Mouse (Mus musculus): ENCODE data around the gene Emc3. TPM values are rescaled to one million over a fixed set of nuclear protein-coding genes. Genes with fewer than 3 reads are reported as not detected.
A peak's percentile ranks its signal among the peaks of the same experiment; 100 is the strongest.

Gene Emc3
- polyA plus RNA-seq, 1 experiment from 2014 or later: 105 TPM

DNA sequence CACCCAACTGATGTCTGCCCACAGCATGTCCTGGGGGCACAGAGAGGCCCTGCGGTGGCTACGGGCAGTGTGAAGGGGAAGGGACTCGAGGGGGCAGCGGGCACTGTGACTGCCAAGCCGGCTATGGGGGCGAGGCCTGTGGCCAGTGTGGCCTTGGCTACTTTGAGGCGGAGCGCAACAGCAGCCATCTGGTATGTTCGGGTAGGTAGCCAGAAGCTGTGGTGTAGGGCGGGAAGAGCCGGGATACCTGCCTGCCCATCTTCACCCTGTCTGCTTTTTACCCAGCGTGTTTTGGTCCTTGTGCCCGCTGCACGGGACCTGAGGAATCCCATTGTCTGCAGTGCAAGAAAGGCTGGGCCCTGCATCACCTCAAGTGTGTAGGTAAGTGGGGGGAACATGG lies 42.0 kb downstream of the Emc3 start:
- 95% methylated on average over 14 of the region's 14 CpGs for WGBS
- no peak overlapping the region for H3K4me2 ChIP-seq

GRCm38 (mm10) chr6:113487125-113487576 lies 44.3 kb downstream of the Emc3 start:
- 67% methylated on average over 7 of the region's 7 CpGs for WGBS
- Histone ChIP-seq H3K9ac (no peak overlapping the region), H3K4me2 (no peak overlapping the region), H3K27me3 (replicated peaks) (no peaks in the 10 kb centered on the region), H3K4me3 (no peak overlapping the region), H3K27ac (no peak overlapping the region), H3K4me1 (peaks cover 36% of the 10 kb centered on the region), H3K9me3 (no peaks in the 10 kb centered on the region), H3K36me3 (replicated peaks) (peaks cover 34% of the 10 kb centered on the region)
- no peak for ATAC-seq (replicated peaks)

More for the DNA sequence above, 42.0 kb downstream of the Emc3 start:
- Histone ChIP-seq H3K9me3 (no peaks in the 10 kb centered on the region), H3K9ac (no peak overlapping the region), H3K36me3 (replicated peaks) (peaks cover 40% of the 10 kb centered on the region), H3K4me1 (peaks cover 25% of the 10 kb centered on the region), H3K27me3 (replicated peaks) (no peaks in the 10 kb centered on the region), H3K27ac (no peak overlapping the region), H3K4me3 (no peak overlapping the region)
- ATAC-seq (replicated peaks): no peak

DNA sequence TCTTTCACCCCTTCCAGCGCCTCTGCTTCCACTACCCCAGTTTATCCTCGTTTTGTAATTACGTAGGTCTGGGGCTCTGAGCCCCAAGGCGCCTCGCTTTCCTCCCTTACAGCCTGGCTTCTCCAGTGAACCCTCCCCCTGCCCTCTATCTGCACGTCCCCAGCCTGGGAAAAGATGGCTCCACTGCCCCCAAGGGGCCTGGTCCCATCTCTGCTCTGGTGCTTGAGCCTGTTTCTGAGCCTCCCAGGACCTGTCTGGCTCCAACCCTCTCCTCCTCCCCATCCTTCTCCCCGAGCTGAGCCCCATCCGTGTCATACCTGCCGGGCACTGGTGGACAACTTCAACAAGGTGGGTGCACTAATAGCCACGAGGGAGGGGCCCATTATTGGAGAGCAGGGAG lies 47.7 kb downstream of the Emc3 start:
- H3K4me2 ChIP-seq: peak overlapping the region; percentile 92
- H3K27ac ChIP-seq: peak overlapping the region; percentile 83
- peak overlapping the region; percentile 65 for H3K4me3 ChIP-seq
- H3K4me1 ChIP-seq: peaks cover 43% of the 10 kb centered on the region
- H3K9me3 ChIP-seq: no peaks in the 10 kb centered on the region
- peaks cover 6% of the 10 kb centered on the region; the same call in 1 of the 2 replicates for H3K36me3 ChIP-seq (replicated peaks)
- H3K27me3 ChIP-seq (replicated peaks): 0 out of 2 replicates have a peak, but pooled peaks cover 3% of the 10 kb centered on the region
- peak; percentile 67 for ATAC-seq (replicated peaks)
- 6% methylated on average over 10 of the region's 10 CpGs for WGBS
- peak overlapping the region; percentile 83 for H3K9ac ChIP-seq

- WGBS: under 1% methylated on average over 26 of the region's 26 CpGs
- Histone ChIP-seq H3K27me3 (replicated peaks) (0 out of 2 replicates have a peak, but pooled peaks cover 3% of the 10 kb centered on the region), H3K4me1 (peaks cover 43% of the 10 kb centered on the region), H3K36me3 (replicated peaks) (0 out of 2 replicates have a peak, but pooled peaks cover 4% of the 10 kb centered on the region), H3K9me3 (no peaks in the 10 kb centered on the region), H3K4me3 (peak within 1 kb of the TSS; percentile 65), H3K9ac (peak within 1 kb of the TSS; percentile 83), H3K27ac (peak within 1 kb of the TSS; percentile 83), H3K4me2 (peak within 1 kb of the TSS; percentile 92)
- ATAC-seq (replicated peaks): peak; percentile 98
Measured at GRCm38 (mm10) chr6:113483100-113483615, 48.3 kb downstream of the Emc3 start, which contains the start of gene Creld1. TSS of gene Creld1 (plus strand) at chr6:113483297.

DNA sequence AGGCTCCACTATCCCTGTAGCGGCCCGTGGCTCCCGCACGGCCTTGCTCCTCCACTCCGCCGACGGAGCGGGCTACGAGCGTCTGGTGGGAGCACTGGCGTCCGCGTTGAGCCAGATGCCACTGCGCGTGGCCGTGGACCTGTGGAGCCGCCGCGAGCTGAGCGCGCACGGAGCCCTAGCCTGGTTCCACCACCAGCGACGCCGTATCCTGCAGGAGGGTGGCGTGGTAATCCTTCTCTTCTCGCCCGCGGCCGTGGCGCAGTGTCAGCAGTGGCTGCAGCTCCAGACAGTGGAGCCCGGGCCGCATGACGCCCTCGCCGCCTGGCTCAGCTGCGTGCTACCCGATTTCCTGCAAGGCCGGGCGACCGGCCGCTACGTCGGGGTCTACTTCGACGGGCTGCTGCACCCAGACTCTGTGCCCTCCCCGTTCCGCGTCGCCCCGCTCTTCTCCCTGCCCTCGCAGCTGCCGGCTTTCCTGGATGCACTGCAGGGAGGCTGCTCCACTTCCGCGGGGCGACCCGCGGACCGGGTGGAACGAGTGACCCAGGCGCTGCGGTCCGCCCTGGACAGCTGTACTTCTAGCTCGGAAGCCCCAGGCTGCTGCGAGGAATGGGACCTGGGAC lies 48.9 kb downstream of the Emc3 start:
- Histone ChIP-seq H3K9ac (peak overlapping the region; percentile 83), H3K27me3 (replicated peaks) (0 out of 2 replicates have a peak, but pooled peaks cover 3% of the 10 kb centered on the region), H3K4me1 (peaks cover 43% of the 10 kb centered on the region), H3K4me3 (peak overlapping the region; percentile 65), H3K27ac (peak overlapping the region; percentile 83), H3K36me3 (replicated peaks) (no peaks in the 10 kb centered on the region), H3K4me2 (peak overlapping the region; percentile 92), H3K9me3 (no peaks in the 10 kb centered on the region)
- peak; percentile 66 for ATAC-seq (replicated peaks)
- whole genome bisulfite sequencing: under 1% methylated on average over 63 of the region's 65 CpGs

DNA sequence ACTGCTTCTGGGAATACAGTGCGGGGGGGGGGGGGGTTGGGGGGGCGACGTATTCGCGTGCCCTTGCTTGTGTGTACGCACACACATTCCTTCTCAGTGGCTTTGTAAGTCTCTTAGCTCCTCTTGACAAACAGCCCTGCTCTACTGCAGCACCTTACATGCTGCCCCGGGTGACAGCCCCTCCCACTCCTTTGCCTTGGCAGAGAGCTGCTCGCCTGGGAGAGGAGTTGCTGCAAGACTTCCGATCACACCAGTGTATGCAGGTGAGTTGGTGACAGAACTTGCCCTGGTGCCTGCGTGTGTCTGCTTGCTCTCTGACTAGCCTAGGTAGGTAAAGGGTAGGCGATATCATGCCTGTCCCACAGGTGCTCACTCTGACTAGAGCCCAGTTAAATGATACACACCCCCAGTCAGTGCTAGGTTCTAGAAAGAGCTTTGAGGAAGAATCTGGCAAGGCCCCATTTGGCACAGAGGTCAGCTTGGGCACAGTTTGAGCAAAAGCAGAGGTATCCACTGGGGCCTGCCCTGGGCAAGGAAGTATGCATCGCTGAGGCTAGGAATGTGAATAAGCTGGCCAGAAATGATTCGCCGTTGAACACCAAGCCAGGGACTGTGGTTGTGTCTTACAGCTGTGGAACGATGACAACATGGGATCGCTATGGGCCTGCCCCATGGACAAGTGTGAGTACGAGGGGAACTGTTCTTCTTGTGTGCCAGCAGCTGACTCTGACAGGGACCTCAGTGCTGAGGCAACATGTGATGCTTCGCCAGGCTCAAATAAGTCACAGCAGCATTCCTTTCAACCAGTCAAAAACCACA lies 50.7 kb downstream of the Emc3 start:
- H3K9me3 ChIP-seq: no peaks in the 10 kb centered on the region
- ATAC-seq (replicated peaks): no peak
- no peak overlapping the region for H3K4me3 ChIP-seq
- H3K27ac ChIP-seq: no peak overlapping the region
- no peak overlapping the region for H3K4me2 ChIP-seq
- 0 out of 2 replicates have a peak, but pooled peaks cover 3% of the 10 kb centered on the region for H3K27me3 ChIP-seq (replicated peaks)
- no peaks in the 10 kb centered on the region for H3K36me3 ChIP-seq (replicated peaks)
- peaks cover 34% of the 10 kb centered on the region for H3K4me1 ChIP-seq
- H3K9ac ChIP-seq: no peak overlapping the region
- WGBS: 69% methylated on average over 18 of the region's 18 CpGs

DNA sequence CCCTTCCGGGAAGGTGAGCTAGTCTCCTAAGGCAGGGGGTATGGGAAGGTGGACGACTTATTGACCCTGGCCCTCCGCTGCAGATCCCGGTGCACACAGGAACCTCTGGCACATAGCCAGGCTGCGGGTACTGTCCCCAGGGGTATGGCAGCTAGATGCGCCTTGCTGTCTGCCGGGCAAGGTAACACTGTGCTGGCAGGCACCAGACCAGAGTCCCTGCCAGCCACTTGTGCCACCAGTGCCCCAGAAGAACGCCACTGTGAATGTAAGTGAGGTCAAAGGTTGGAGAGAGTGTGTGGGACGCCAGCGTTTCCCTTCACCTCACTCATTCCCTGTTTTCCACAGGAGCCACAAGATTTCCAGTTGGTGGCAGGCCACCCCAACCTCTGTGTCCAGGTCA lies 52.5 kb downstream of the Emc3 start:
- 86% methylated on average over 10 of the region's 10 CpGs for WGBS
- Histone ChIP-seq H3K4me3 (no peak overlapping the region), H3K9me3 (no peaks in the 10 kb centered on the region), H3K9ac (no peak overlapping the region), H3K4me1 (peaks cover 16% of the 10 kb centered on the region), H3K27me3 (replicated peaks) (0 out of 2 replicates have a peak, but pooled peaks cover 3% of the 10 kb centered on the region), H3K4me2 (no peak overlapping the region), H3K36me3 (replicated peaks) (no peaks in the 10 kb centered on the region), H3K27ac (no peak overlapping the region)
- ATAC-seq (replicated peaks): no peak

- WGBS: 58% methylated on average over 7 of the region's 7 CpGs
- H3K9me3 ChIP-seq: no peaks in the 10 kb centered on the region
- H3K4me2 ChIP-seq: no peak overlapping the region
- no peak overlapping the region for H3K4me3 ChIP-seq
- H3K27me3 ChIP-seq (replicated peaks): 0 out of 2 replicates have a peak, but pooled peaks cover 3% of the 10 kb centered on the region
- no peak for ATAC-seq (replicated peaks)
- H3K9ac ChIP-seq: no peak overlapping the region
- H3K36me3 ChIP-seq (replicated peaks): no peaks in the 10 kb centered on the region
- H3K27ac ChIP-seq: no peak overlapping the region
- peaks cover 9% of the 10 kb centered on the region for H3K4me1 ChIP-seq
Measured at GRCm38 (mm10) chr6:113477353-113477752, 54.1 kb downstream of the Emc3 start.

- Histone ChIP-seq H3K4me3 (no peak overlapping the region), H3K36me3 (replicated peaks) (no peaks in the 10 kb centered on the region), H3K27me3 (replicated peaks) (peaks cover 24% of the 10 kb centered on the region), H3K4me2 (no peak overlapping the region), H3K4me1 (peaks cover 12% of the 10 kb centered on the region), H3K9ac (no peak overlapping the region), H3K9me3 (no peaks in the 10 kb centered on the region), H3K27ac (no peak overlapping the region)
- WGBS: 73% methylated on average over 6 of the region's 6 CpGs
- no peak for ATAC-seq (replicated peaks)
Measured at GRCm38 (mm10) chr6:113473715-113474114, 57.7 kb downstream of the Emc3 start.

- H3K36me3 ChIP-seq (replicated peaks): no peaks in the 10 kb centered on the region
- H3K27ac ChIP-seq: no peak overlapping the region
- H3K9ac ChIP-seq: no peak overlapping the region
- no peak overlapping the region for H3K4me2 ChIP-seq
- ATAC-seq (replicated peaks): no peak
- H3K27me3 ChIP-seq (replicated peaks): peaks cover 24% of the 10 kb centered on the region
- 85% methylated on average over 2 of the region's 2 CpGs for WGBS
- H3K4me3 ChIP-seq: no peak overlapping the region
- peaks cover 12% of the 10 kb centered on the region for H3K4me1 ChIP-seq
- H3K9me3 ChIP-seq: no peaks in the 10 kb centered on the region
Measured at GRCm38 (mm10) chr6:113473246-113473645, 58.2 kb downstream of the Emc3 start.

- Histone ChIP-seq H3K27ac (no peak overlapping the region), H3K4me2 (no peak overlapping the region), H3K4me1 (peaks cover 12% of the 10 kb centered on the region), H3K36me3 (replicated peaks) (no peaks in the 10 kb centered on the region), H3K9ac (no peak overlapping the region), H3K9me3 (no peaks in the 10 kb centered on the region), H3K4me3 (no peak overlapping the region), H3K27me3 (replicated peaks) (peaks cover 24% of the 10 kb centered on the region)
- no peak for ATAC-seq (replicated peaks)
- WGBS: 65% methylated on average over 10 of the region's 10 CpGs
Measured at GRCm38 (mm10) chr6:113472061-113472460, 59.4 kb downstream of the Emc3 start.

GRCm38 (mm10) chr6:113471297-113471936 lies 60.0 kb downstream of the Emc3 start, which contains the start of gene Il17rc:
TSS of gene Il17rc (plus strand) at chr6:113471427.
- H3K4me2 ChIP-seq: no peak within 1 kb of the TSS; the same call in 1 of the 2 replicates
- no peak for ATAC-seq (replicated peaks)
- peaks cover 24% of the 10 kb centered on the region for H3K27me3 ChIP-seq (replicated peaks)
- WGBS: 13% methylated on average over 12 of the region's 12 CpGs
- H3K9me3 ChIP-seq: no peaks in the 10 kb centered on the region
- H3K9ac ChIP-seq: no peak within 1 kb of the TSS
- peaks cover 12% of the 10 kb centered on the region for H3K4me1 ChIP-seq
- H3K4me3 ChIP-seq: no peak within 1 kb of the TSS
- no peak within 1 kb of the TSS for H3K27ac ChIP-seq
- no peaks in the 10 kb centered on the region for H3K36me3 ChIP-seq (replicated peaks)
